Mouse (Mus musculus) spleen, adult 18-20 months (tissue): ENCODE results near the gene Vil1.

Experiments
- DNase-seq, 2 experiments: peaks; one replicate each; pipeline ENCODE4 v3.0.0; 2022; ENCODE audit warnings: mixed read lengths in 2 of 2

Gene Vil1

DNA sequence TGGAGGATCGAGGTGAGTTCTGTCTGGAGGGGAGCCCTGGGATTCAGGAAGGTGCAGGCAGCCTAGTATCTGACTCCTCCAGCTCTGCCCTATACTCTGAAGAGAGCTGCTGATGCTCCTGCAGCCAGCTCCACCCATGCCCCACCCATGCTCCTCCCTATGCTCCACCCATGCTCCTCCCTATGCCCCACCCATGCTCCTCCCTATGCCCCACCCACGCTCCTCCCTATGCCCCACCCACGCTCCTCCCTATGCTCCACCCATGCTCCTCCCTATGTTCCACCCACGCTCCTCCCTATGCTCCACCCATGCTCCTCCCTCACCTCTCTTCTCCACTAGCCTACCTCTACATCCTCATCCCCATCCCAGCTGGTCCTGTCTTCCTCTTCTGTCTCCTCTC lies 6.0 kb downstream of the Vil1 start:
- no peak for DNase-seq

DNA sequence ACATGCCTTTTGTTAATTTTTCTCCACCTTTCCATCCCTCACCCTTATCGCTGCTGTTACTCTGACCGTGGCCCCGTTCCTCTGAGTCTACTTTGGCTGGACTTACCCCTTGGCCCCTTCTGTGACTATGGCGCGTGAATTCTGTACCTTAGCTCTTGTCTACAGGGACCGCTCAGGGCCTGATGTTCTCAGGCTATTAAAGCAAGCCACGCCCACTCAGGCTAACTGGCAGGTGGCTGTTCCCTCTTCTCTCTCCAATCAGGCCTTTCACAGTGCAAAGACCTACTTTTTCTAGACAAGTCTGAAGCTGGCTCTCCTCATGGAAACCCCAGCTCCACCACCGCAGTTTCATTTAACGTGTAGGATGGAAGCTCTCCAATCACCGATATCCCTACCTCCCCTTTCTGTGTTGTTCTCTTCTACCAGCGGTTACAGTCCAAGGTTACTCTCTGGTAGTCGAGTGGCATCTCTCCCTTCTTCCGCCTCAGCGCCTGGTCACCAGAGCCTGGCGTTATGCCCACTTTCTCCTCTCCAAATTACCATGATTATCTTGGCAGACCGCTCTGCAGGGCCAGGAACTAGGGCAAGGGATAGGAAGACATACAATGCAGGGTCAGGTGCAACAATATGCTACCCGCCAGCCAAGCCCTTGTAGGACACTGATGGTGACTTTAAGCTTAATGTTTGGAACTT lies 9.7 kb downstream of the Vil1 start:
- no peak for DNase-seq

DNA sequence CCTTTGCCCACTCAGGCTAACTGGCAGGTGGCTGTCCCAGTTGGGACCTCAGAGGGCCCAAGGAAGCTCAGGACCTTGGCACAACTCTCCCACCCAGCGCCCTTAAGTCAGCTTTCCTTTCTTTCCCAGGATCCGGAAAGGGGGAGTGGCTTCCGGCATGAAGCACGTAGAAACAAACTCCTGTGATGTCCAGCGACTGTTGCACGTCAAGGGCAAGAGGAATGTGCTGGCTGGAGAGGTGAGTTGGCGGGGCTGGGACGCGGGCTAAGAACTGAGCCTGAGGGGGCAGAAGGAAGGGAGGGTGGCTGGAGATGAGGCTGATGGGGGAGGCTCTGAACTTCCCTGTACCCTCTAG lies 10.2 kb downstream of the Vil1 start:
- no peak for DNase-seq

- DNase-seq: no peak
These were observed 14.0 kb downstream of the Vil1 start for GRCm38 (mm10) chr1:74423147-74423546.

DNA sequence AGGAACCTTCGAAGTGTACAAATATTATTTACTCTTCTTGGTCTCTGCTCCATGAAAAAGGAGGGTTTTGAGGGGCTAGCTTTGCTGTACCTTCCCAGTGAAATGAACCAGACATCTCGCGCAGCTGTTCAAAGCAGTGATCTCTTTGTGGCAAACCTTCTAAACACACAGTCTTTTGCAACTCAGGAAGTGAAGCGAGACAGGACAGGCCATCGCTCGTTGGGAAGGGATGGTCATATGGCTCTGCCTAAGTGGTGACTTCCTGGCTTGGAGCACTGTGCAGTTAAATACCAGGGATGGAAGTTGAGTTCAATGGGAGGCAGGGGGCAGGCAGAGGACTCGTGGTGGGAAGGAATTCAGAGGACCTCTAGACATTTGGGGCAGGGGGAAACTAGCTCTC lies 16.7 kb downstream of the Vil1 start:
- no peak for DNase-seq

GRCm38 (mm10) chr1:74433220-74433619 lies 24.0 kb downstream of the Vil1 start:
- DNase-seq: no peak

DNA sequence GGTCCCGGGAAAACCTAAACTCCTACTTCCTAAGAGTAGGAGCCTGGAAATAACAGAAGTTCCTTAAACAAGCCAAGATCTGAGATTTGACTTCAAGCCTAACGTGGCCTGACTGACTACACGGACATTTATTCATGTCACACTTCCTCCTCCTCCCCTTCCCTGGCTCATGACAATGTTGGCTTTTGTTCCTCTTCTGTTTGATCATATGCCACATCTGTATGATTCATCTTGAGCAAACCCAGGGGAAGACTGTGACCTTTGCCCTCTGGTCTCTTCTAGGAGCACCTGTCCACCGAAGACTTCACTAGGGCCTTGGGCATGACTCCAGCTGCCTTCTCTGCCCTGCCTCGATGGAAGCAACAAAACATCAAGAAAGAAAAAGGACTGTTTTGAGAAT lies 25.4 kb downstream of the Vil1 start:
- DNase-seq: no peak

- no peak for DNase-seq
These were observed 26.4 kb downstream of the Vil1 start for GRCm38 (mm10) chr1:74435563-74435962.

DNA sequence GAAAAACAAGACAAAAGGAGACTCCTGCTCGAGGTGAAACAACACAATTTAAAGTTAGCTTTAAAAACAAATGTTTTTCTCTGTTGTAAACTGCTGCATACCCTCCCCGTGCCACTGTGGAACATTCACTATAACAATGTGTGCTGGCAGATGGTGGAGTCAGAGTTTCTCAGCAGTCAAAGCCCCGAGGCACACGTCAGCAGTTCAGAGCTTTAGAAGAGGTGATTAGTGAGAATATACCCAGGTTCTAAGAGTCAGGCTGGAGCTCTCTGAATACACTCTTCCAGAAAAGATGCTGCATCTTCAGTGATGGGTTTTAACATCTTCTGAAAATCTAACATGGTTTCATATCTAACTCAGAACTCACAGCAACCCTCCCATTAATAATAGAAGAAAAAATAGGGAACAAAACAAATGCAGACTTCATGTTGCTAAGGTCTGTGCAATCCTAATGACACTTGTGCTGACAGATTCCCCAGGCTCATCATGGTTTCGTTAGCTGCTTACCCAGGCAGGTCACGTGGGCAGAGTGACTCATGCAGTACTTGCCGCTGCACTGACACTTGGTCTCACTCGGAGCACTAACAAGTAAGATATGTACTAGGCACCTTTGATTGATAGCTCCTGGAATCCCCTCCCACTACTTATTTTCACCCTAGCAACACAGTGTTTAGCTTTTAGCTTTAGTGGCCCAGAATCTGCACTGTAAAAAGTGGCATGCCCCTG lies 28.7 kb downstream of the Vil1 start:
- DNase-seq: no peak

GRCm38 (mm10) chr1:74439166-74439876 lies 30.1 kb downstream of the Vil1 start:
- DNase-seq: no peak

- no peak for DNase-seq
These were observed 35.4 kb downstream of the Vil1 start for GRCm38 (mm10) chr1:74444538-74444937.

DNA sequence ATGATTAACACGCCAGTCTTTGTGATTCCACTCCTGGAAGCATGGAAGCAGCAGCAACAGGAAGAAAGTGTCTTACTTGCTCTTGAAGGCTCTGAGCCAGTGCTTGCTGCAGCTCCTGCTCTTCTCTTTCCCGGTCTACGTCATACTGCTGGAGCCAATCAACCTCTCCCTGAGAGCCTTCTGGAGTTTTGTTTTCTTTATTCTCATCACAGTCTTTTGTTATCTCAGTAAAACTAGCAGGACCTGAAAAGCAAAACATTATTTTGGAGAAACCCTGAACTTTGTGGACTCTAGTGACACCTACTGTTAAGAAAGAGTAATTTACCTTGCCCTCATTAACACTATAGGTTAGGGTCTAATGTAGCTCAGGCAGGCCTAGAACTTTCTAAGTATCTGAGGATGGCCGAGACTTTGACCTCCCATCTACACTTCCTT lies 43.5 kb downstream of the Vil1 start:
- DNase-seq: no peak

DNA sequence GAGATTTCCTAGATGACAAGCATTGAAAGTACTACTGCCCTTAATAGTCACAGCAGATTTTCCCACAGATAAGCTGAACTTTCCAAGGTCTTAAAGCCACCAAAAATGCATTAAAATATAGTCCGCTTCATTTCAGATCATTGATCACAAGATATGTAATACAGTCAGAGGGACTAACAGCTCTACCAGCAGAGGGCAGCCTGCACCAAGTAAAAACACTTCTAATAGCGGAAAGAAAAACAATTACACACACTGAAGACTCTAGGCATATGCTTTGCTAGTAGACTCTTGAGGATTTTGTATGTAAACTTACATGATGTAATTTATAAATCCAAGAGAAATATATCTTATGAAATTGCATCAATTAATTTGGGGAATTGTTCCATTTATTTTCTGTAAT lies 51.1 kb downstream of the Vil1 start:
- DNase-seq: peak in 1 of 2 experiments; percentile 33
